Mouse (Mus musculus) kidney, adult 2 months (tissue): ENCODE measurements around the gene Slc4a5.

Experiments
- CTCF ChIP-seq: fragments of 200-500 bp; conservative IDR thresholded peaks from 2 replicates; pipeline ENCODE4 v1.5.1; 2011; ENCODE audit warnings: low read depth, mild to moderate bottlenecking, control low read depth, low read length, moderate library complexity, mixed read lengths; ENCODE audit not compliant: insufficient read depth, insufficient read length
- POLR2A ChIP-seq: fragments of 200-500 bp; IDR thresholded peaks from one replicate; pipeline ENCODE4 v1.6.1; 2011; ENCODE audit warnings: low read depth, low read length, control low read depth

DNA sequence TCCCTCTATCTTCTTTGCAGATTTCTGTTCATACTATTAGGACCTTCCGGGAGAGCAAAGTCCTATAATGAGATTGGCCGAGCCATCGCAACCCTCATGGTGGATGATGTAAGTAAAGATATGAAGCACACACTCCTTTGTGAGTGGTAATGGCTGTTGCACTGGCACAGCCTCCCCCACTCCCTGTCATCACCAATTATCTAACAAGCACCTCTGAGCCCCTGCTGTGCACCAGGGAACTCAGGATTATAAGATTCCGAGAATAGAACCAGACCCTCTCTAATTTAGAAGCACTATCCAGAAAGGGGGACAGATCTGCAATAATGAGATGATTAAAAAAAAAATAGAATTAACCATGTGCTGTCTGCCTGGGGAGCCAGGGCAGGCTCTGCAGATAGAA is 46.0 kb downstream of the Slc4a5 start:
- no peak for TF ChIP-seq CTCF
- TF ChIP-seq POLR2A, result no peak
